8 mouse cellular contexts compared by ENCODE assay signal in the genomic region with DNA sequence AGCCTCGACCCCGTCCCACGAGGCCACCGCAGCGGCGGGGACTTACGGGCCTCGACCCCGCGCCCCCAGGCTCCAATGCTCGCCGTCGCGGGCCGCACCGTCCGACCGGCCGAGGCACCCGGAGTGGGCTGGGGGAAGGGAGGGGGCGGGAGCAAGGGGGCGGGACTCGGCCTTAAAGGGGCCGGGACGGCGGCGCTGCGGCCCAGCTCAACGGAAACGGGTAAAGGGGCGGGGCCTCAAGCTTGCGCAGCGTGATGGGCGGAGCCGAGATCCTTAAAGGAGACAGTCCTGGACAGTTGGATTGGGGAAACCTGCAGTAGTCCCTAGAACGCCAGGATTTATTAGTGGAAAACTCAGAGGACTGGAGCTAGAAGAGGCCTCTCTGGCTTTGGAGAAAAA. TPM values are rescaled to one million over a fixed set of nuclear protein-coding genes. Genes with fewer than 3 reads are reported as not detected.
DNase-seq lines count a peak whose midpoint lies in the region; ATAC-seq and TF ChIP-seq lines count a peak whose summit lies in the region.

A gene (minus strand): TSS at position 141 of the 399 bp plus-strand sequence.

- no peaks in the 10 kb centered on the region for H3K9me3 ChIP-seq in MEL (replicated peaks; ENCODE audit: insufficient read depth, low read length)
- no peaks in the 10 kb centered on the region for H3K9me3 ChIP-seq in lung, embryonic 16.5 days (ENCODE audit: control insufficient read depth, low read length)

- WGBS in cerebellum, adult 2 months = 2% methylated on average over 35 of the region's 36 CpGs
- 1% methylated on average over 22 of the region's 36 CpGs for WGBS in lung, embryonic 16.5 days

- no peaks in the 10 kb centered on the region for H3K27me3 ChIP-seq in MEL (ENCODE audit: control insufficient read depth in 1 of 2, insufficient read depth in 2 of 2, low read length in 2 of 2)
- H3K27me3 ChIP-seq in cerebellum, adult 2 months (ENCODE audit: control insufficient read depth, insufficient read depth, low read length) = no peaks in the 10 kb centered on the region
- no peaks in the 10 kb centered on the region for H3K27me3 ChIP-seq in lung, embryonic 16.5 days (ENCODE audit: control insufficient read depth, insufficient read depth, low read depth, low read length)

- peaks cover 13% of the 10 kb centered on the region for H3K79me2 ChIP-seq in MEL (ENCODE audit: control insufficient read depth, insufficient read depth, low read length, poor library complexity)

- TF ChIP-seq EP300 in MEL (IDR thresholded peaks at IDR 0.05; ENCODE audit: low read depth in 1 of 2, low read length in 2 of 2) = no peak

- H3K4me1 ChIP-seq in MEL (ENCODE audit: control insufficient read depth in 1 of 2, insufficient read depth in 2 of 2, low read length in 2 of 2) = peaks cover 0 to 6% of the 10 kb centered on the region in 2 experiments; a peak in 3 of 4 replicates
- H3K4me1 ChIP-seq in cerebellum, adult 2 months (ENCODE audit: control insufficient read depth, insufficient read depth, low read length) = peaks cover 3% of the 10 kb centered on the region; the same call in 1 of the 2 replicates
- H3K4me1 ChIP-seq in lung, embryonic 16.5 days (replicated peaks; ENCODE audit: control insufficient read depth, insufficient read depth, low read length) = peaks cover 8% of the 10 kb centered on the region; the same call in 1 of the 2 replicates

- ATAC-seq in hematopoietic stem cell, adult 5-6 weeks (replicated peaks in 1 of 2; ENCODE audit: insufficient read depth in 1 of 2, low FRiP score in 2 of 2, low TSS enrichment in 1 of 2, low read depth in 1 of 2, poor library complexity in 2 of 2, severe bottlenecking in 2 of 2) = peak; percentile 83 to 86
- peak; percentile 98 for ATAC-seq in lung, embryonic 16.5 days (ENCODE audit: low read depth)

- H3K4me3 ChIP-seq in MEL (ENCODE audit: control insufficient read depth in 1 of 2, insufficient read depth in 1 of 2, low read depth in 2 of 2, low read length in 2 of 2) = peak within 1 kb of the TSS; percentile 93 to 96
- peak within 1 kb of the TSS; percentile 69 for H3K4me3 ChIP-seq in cerebellum, adult 2 months (replicated peaks; ENCODE audit: insufficient read depth, low read depth, low read length)
- peak within 1 kb of the TSS; percentile 75 for H3K4me3 ChIP-seq in lung, embryonic 16.5 days (ENCODE audit: low read length)

- H3K4me2 ChIP-seq in lung, embryonic 16.5 days (ENCODE audit: low read depth, low read length) = peak within 1 kb of the TSS; percentile 64

- peak; percentile 55 to 59; a peak in 3 of 4 replicates for TF ChIP-seq POLR2A in MEL (IDR thresholded peaks at IDR 0.05; ENCODE audit: control insufficient read depth in 1 of 2, insufficient read depth in 1 of 2, low read depth in 1 of 2, low read length in 2 of 2, poor library complexity in 1 of 2)
- peak; percentile 67; the same call in 1 of the 2 replicates for TF ChIP-seq POLR2A in cerebellum, adult 2 months (IDR thresholded peaks at IDR 0.05; ENCODE audit: borderline replicate concordance, insufficient read depth, low read length)

- peak within 1 kb of the TSS; percentile 77 for H3K9ac ChIP-seq in MEL (ENCODE audit: control insufficient read depth, low read depth, low read length, poor library complexity, severe bottlenecking)
- H3K9ac ChIP-seq in lung, embryonic 16.5 days (ENCODE audit: low read length) = peak within 1 kb of the TSS; percentile 80

- DNase-seq in MEL (ENCODE audit: low read depth, low spot score) = peak; percentile 95
- peak; percentile 96 for DNase-seq in cerebellum, adult 2 months
- DNase-seq in forelimb bud, embryonic 11.5 days (ENCODE audit: low read depth, low spot score) = peak; percentile 90
- DNase-seq in layer of hippocampus, adult 9-10 months (ENCODE audit: low spot score) = peak; percentile 84
- DNase-seq in ovary, postnatal 10 days (ENCODE audit: low spot score) = peak; percentile 69
- peak; percentile 90 to 93 for DNase-seq in thymus, postnatal 10 days (ENCODE audit: low spot score in 2 of 2)

- no peak for TF ChIP-seq CTCF in MEL (IDR thresholded peaks at IDR 0.05 in 2 of 3, conservative IDR thresholded peaks at IDR 0.05 in 1 of 3; ENCODE audit: control insufficient read depth in 1 of 3, insufficient read depth in 1 of 3, low read depth in 2 of 3, low read length in 3 of 3, poor library complexity in 1 of 3, severe bottlenecking in 1 of 3)
- TF ChIP-seq CTCF in cerebellum, adult 2 months (IDR thresholded peaks at IDR 0.05; ENCODE audit: borderline replicate concordance, insufficient read depth, low read depth, low read length) = no peak

- H3K27ac ChIP-seq in MEL (ENCODE audit: control insufficient read depth, low read depth, low read length) = peak within 1 kb of the TSS; percentile 62
- H3K27ac ChIP-seq in cerebellum, adult 2 months (ENCODE audit: insufficient read depth, low read length) = peak within 1 kb of the TSS; percentile 82
- peak within 1 kb of the TSS; percentile 76 for H3K27ac ChIP-seq in lung, embryonic 16.5 days (ENCODE audit: low read length)

- H3K36me3 ChIP-seq in MEL (ENCODE audit: control insufficient read depth in 1 of 2, insufficient read depth in 2 of 2, low read length in 2 of 2) = peaks cover 13% of the 10 kb centered on the region in 2 experiments
- H3K36me3 ChIP-seq in lung, embryonic 16.5 days (ENCODE audit: control insufficient read depth, insufficient read depth, low read length) = peaks cover 6% of the 10 kb centered on the region; the same call in 1 of the 2 replicates

- TF ChIP-seq RAD21 in MEL (IDR thresholded peaks at IDR 0.05; ENCODE audit: low read depth, low read length) = no peak

TF ChIP-seq in MEL, 35 proteins besides CTCF, POLR2A, EP300 and RAD21:
- TF ChIP-seq NRF1 (IDR thresholded peaks at IDR 0.05; ENCODE audit: insufficient read depth, low read depth, low read length, poor library complexity, severe bottlenecking) (peak; percentile 59; the same call in 1 of the 2 replicates), POLR2AphosphoS2 (IDR thresholded peaks at IDR 0.05; ENCODE audit: low read length) (no peak), ZKSCAN1 (IDR thresholded peaks at IDR 0.05; ENCODE audit: low read depth, low read length) (no peak), NELFE (IDR thresholded peaks at IDR 0.05; ENCODE audit: low read depth, low read length) (peak; percentile 64), HCFC1 (IDR thresholded peaks at IDR 0.05; ENCODE audit: low read depth, low read length) (peak; percentile 76), TCF12 (IDR thresholded peaks at IDR 0.05; ENCODE audit: low read depth, low read length) (0 out of 2 replicates have a peak, but pooled peaks have one; percentile 18), SIN3A (IDR thresholded peaks at IDR 0.05; ENCODE audit: low read length) (peak; percentile 70), MAX (IDR thresholded peaks at IDR 0.05; ENCODE audit: low read length) (no peak), TAL1 (IDR thresholded peaks at IDR 0.05; ENCODE audit: low read length) (no peak)

RNA-seq across cellular contexts. Expression of the gene that starts here (rescaled TPM):
- total RNA-seq in MEL (2012; rRNA removed) = 56.0 and 63.1 TPM in 2 replicates
- 10 to 100 TPM in 1 of 2 experiments, not detected in 1; 63.0 TPM for polyA plus RNA-seq in MEL (2012; ENCODE audit: insufficient read depth in 1 of 2, insufficient read length in 2 of 2, low read depth in 1 of 2, low replicate concordance in 2 of 2, missing spikeins in 1 of 2)
- 57.1 and 58.5 TPM in 2 replicates for polyA plus RNA-seq in cerebellum, adult 2 months (2012; rRNA removed)
- 23.6 and 37.3 TPM in 2 replicates for total RNA-seq in hematopoietic stem cell, adult 5-6 weeks (2017)
- 39.9 and 40.2 TPM in 2 replicates for polyA plus RNA-seq in lung, embryonic 16.5 days (2015; fragmentation: Nextera tagmentation; extraction: Ambion mirVana)

Comparison
In these comparisons a context has a peak if more than half of its experiments do, and no peak if none do; other contexts are left out.
1. Peak in every context shown above with its lines: DNase-seq, ATAC-seq, H3K4me3 ChIP-seq and H3K27ac ChIP-seq.